In the genomic region with DNA sequence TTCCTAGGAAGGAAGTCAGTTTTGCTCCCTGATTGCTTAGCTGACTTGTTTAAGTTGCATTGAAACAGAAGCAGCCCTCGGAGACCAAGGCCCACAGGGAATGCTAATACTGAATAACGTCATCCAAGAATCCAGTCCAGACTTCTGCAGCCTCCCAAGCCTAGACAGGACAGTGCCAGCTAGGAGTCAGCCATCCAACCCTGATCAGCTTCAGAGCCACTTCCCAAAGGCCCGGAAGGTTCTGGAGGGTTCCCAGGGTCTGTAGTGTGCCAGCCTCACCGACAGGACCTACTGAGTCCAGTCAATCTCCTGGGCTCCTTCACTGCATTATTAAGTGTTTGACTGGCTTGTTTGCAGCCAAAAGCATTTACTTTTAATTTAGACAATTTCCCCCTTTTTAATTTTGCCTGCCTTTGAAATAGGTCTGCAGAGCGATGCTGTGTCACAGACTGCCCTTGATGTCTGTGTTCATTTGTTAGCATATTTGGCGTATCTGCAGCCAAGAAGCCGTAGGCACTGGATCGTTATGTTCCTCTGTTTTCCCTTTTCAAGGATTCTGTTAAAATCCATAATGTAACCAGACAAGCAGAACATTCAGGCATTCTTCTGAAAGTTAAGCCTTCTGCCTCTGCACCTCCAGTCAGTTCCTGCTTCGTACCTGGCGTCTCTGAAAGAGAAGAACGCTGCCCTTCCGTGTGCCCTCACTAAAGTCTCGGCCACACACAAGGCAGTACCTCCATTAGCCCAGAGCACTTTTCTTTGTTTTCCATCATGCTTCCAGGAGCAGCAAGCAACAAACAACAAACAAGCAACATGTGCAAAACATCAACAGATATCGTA, we compare ENCODE assay signal across 15 mouse cellular contexts.
DNase-seq lines count a peak whose midpoint lies in the region; ATAC-seq and TF ChIP-seq lines count a peak whose summit lies in the region.
"Had no signal": no experiment of that assay in that cellular context is flagged by ENCODE, and none has a peak within 500 bp of the region (broad histone marks: within the 10 kb centered on the region; RNA-seq: fewer than 3 reads in every experiment).

No protein-coding gene starts in this region.

- no peak overlapping the region for H3K4me3 ChIP-seq in lung, postnatal 0 days (ENCODE audit: low read depth, low read length)
- H3K4me3 ChIP-seq in forebrain, embryonic 12.5 days (replicated peaks): no peak overlapping the region
- no peak overlapping the region for H3K4me3 ChIP-seq in hindbrain, embryonic 15.5 days
- no peak overlapping the region for H3K4me3 ChIP-seq in intestine, postnatal 0 days (ENCODE audit: low read depth, low read length)
- no peak overlapping the region for H3K4me3 ChIP-seq in stomach, postnatal 0 days (ENCODE audit: low read depth, low read length)
- H3K4me3 ChIP-seq: intestine, embryonic 15.5 days; limb, embryonic 12.5 days; megakaryocyte, embryonic 14.5 days had no signal

- H3K27me3 ChIP-seq in lung, postnatal 0 days (replicated peaks; ENCODE audit: insufficient read depth, low read length): no peaks in the 10 kb centered on the region
- H3K27me3 ChIP-seq in forebrain, embryonic 12.5 days: peaks cover 3% of the 10 kb centered on the region; the same call in 1 of the 2 replicates
- H3K27me3 ChIP-seq in hindbrain, embryonic 15.5 days: no peaks in the 10 kb centered on the region
- H3K27me3 ChIP-seq in intestine, postnatal 0 days (replicated peaks; ENCODE audit: control insufficient read depth, insufficient read depth, low read length): no peaks in the 10 kb centered on the region
- H3K27me3 ChIP-seq in stomach, postnatal 0 days (ENCODE audit: control insufficient read depth, insufficient read depth, low read length): no peaks in the 10 kb centered on the region
- H3K27me3 ChIP-seq: intestine, embryonic 15.5 days; limb, embryonic 12.5 days; megakaryocyte, embryonic 14.5 days had no signal

- H3K4me2 ChIP-seq in lung, postnatal 0 days (replicated peaks; ENCODE audit: low read depth, low read length): no peak overlapping the region
- 0 out of 2 replicates have a peak overlapping the region, but pooled peaks have one; percentile 36 for H3K4me2 ChIP-seq in forebrain, embryonic 12.5 days
- H3K4me2 ChIP-seq in hindbrain, embryonic 15.5 days: peak overlapping the region; percentile 23; the same call in 1 of the 2 replicates
- no peak overlapping the region for H3K4me2 ChIP-seq in intestine, postnatal 0 days (replicated peaks; ENCODE audit: low read depth)
- no peak overlapping the region for H3K4me2 ChIP-seq in stomach, postnatal 0 days (replicated peaks; ENCODE audit: low read depth)
- H3K4me2 ChIP-seq: intestine, embryonic 15.5 days; limb, embryonic 12.5 days had no signal

- no peaks in the 10 kb centered on the region for H3K9me3 ChIP-seq in lung, postnatal 0 days (ENCODE audit: low read length)
- no peaks in the 10 kb centered on the region for H3K9me3 ChIP-seq in forebrain, embryonic 12.5 days
- H3K9me3 ChIP-seq in hindbrain, embryonic 15.5 days: no peaks in the 10 kb centered on the region
- H3K9me3 ChIP-seq in intestine, postnatal 0 days (ENCODE audit: control insufficient read depth): no peaks in the 10 kb centered on the region
- no peaks in the 10 kb centered on the region for H3K9me3 ChIP-seq in stomach, postnatal 0 days (ENCODE audit: control insufficient read depth, low read length)
- H3K9me3 ChIP-seq: intestine, embryonic 15.5 days had no signal

- H3K36me3 ChIP-seq in lung, postnatal 0 days (ENCODE audit: insufficient read depth, low read length): no peaks in the 10 kb centered on the region
- no peaks in the 10 kb centered on the region for H3K36me3 ChIP-seq in forebrain, embryonic 12.5 days (replicated peaks)
- no peaks in the 10 kb centered on the region for H3K36me3 ChIP-seq in hindbrain, embryonic 15.5 days
- H3K36me3 ChIP-seq in intestine, postnatal 0 days (ENCODE audit: control insufficient read depth, insufficient read depth): no peaks in the 10 kb centered on the region
- no peaks in the 10 kb centered on the region for H3K36me3 ChIP-seq in stomach, postnatal 0 days (ENCODE audit: control insufficient read depth, insufficient read depth, low read length)
- H3K36me3 ChIP-seq: intestine, embryonic 15.5 days; limb, embryonic 12.5 days had no signal

- H3K4me1 ChIP-seq in lung, postnatal 0 days (ENCODE audit: insufficient read depth, low read depth, low read length): no peaks in the 10 kb centered on the region
- H3K4me1 ChIP-seq in forebrain, embryonic 12.5 days: peaks cover 43% of the 10 kb centered on the region
- H3K4me1 ChIP-seq in hindbrain, embryonic 15.5 days (replicated peaks): peaks cover 32% of the 10 kb centered on the region
- H3K4me1 ChIP-seq in intestine, postnatal 0 days (replicated peaks; ENCODE audit: control insufficient read depth, insufficient read depth, low read length): no peaks in the 10 kb centered on the region
- H3K4me1 ChIP-seq in stomach, postnatal 0 days (replicated peaks; ENCODE audit: control insufficient read depth, insufficient read depth): no peaks in the 10 kb centered on the region
- H3K4me1 ChIP-seq: intestine, embryonic 15.5 days; limb, embryonic 12.5 days; megakaryocyte, embryonic 14.5 days had no signal

- peak; percentile 4 for DNase-seq in lung, postnatal 0 days (ENCODE audit: low spot score)
- no peak for DNase-seq in lung, postnatal 14 days
- DNase-seq in urinary bladder, postnatal 25 days (ENCODE audit: low spot score): no peak
- DNase-seq in stomach, postnatal 0 days (ENCODE audit: low spot score): no peak
- DNase-seq: heart, adult 11 months; kidney, postnatal 25 days; layer of hippocampus, postnatal 36 days; liver, postnatal 0 days had no signal

- WGBS in lung, postnatal 0 days: 82% methylated on average over 14 of the region's 14 CpGs
- 52% methylated on average over 14 of the region's 14 CpGs for WGBS in forebrain, embryonic 12.5 days
- 46% methylated on average over 14 of the region's 14 CpGs for WGBS in hindbrain, embryonic 15.5 days
- WGBS in intestine, postnatal 0 days: 89% methylated on average over 14 of the region's 14 CpGs
- WGBS in stomach, postnatal 0 days: 82% methylated on average over 14 of the region's 14 CpGs

- TF ChIP-seq EP300 in lung, postnatal 0 days (IDR thresholded peaks at IDR 0.05): no peak
- no peak for TF ChIP-seq EP300 in stomach, postnatal 0 days (optimal IDR thresholded peaks at IDR 0.05)

- H3K27ac ChIP-seq in lung, postnatal 0 days (ENCODE audit: low read length): no peak overlapping the region
- no peak overlapping the region for H3K27ac ChIP-seq in forebrain, embryonic 12.5 days
- H3K27ac ChIP-seq in hindbrain, embryonic 15.5 days (replicated peaks): no peak overlapping the region
- H3K27ac ChIP-seq in intestine, postnatal 0 days (ENCODE audit: low read depth, low read length): no peak overlapping the region
- no peak overlapping the region for H3K27ac ChIP-seq in stomach, postnatal 0 days (replicated peaks)
- H3K27ac ChIP-seq: intestine, embryonic 15.5 days; limb, embryonic 12.5 days had no signal

- ATAC-seq in lung, postnatal 0 days: no peak
- no peak for ATAC-seq in forebrain, embryonic 12.5 days (ENCODE audit: low FRiP score)
- ATAC-seq in hindbrain, embryonic 15.5 days (ENCODE audit: low FRiP score, low read depth): peak; percentile 54; the same call in 1 of the 2 replicates
- ATAC-seq in intestine, postnatal 0 days: no peak
- ATAC-seq in stomach, postnatal 0 days (ENCODE audit: low FRiP score, low TSS enrichment): no peak
- ATAC-seq: CD4-positive, CD25-positive, alpha-beta regulatory T cell, adult 4 months; intestine, embryonic 15.5 days; liver, postnatal 0 days had no signal

- H3K9ac ChIP-seq in lung, postnatal 0 days (replicated peaks; ENCODE audit: low read depth): no peak overlapping the region
- no peak overlapping the region for H3K9ac ChIP-seq in forebrain, embryonic 12.5 days
- no peak overlapping the region for H3K9ac ChIP-seq in hindbrain, embryonic 15.5 days
- H3K9ac ChIP-seq in intestine, postnatal 0 days (ENCODE audit: low read depth, low read length): no peak overlapping the region
- H3K9ac ChIP-seq in stomach, postnatal 0 days (ENCODE audit: low read length): no peak overlapping the region
- H3K9ac ChIP-seq: intestine, embryonic 15.5 days; limb, embryonic 12.5 days; liver, postnatal 0 days had no signal

- no peak for TF ChIP-seq CTCF in lung, postnatal 0 days (IDR thresholded peaks at IDR 0.05)
- TF ChIP-seq CTCF in intestine, postnatal 0 days (IDR thresholded peaks at IDR 0.05; ENCODE audit: low read depth): no peak
- TF ChIP-seq CTCF in stomach, postnatal 0 days (IDR thresholded peaks at IDR 0.05; ENCODE audit: low read depth): no peak

Comparison
In these comparisons a context has a peak if more than half of its experiments do, and no peak if none do; other contexts are left out.
1. H3K4me2 ChIP-seq: peak in forebrain, embryonic 12.5 days (single experiment) and hindbrain, embryonic 15.5 days (single experiment); none in lung, postnatal 0 days (single experiment), intestine, postnatal 0 days (single experiment) and stomach, postnatal 0 days (single experiment).